Mouse (Mus musculus): Measurements from ENCODE around the gene Ankrd27.

DNA sequence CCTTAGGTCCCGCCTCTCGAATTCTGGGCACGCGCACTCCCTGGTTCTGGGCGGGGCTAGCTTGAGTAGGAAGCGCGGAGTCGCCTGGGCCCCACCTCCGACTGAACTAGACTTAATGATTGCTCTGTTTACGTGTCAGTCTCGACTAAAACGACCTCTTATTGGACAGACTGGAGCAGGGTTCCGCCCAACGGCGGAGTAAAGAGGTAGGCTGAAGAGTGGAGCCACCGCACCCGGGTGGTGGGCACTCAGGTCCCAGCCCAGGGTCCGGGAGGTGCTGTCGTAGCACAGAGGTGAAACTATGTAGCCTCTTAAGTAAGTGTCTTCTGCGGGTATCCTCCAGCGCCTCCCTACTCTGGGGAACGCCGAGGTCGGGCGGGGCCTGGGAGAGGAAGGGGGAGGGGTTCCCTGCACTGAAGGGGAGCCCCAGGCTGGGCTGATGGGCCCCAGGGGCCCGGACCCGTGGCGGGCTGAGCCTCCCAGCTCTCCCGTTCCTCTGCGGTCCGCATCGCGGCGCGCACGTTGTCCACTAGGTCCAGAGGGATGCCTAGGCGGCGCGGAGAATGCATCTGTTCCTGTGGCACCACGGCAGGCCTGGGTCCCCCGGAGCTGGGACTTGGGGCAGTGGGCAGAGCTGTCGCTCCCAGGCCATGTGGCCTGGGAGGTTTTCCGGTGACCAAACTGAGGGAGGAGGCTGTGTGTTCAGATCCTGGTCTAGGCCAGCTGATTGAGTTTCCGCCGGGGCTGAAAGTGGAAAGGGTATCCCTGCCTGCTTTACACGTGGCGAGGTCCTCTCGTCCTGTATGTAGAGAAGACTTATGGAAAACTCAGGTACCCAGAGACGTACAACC lies at the start of gene Ankrd27:
- TF ChIP-seq CTCF (IDR thresholded peaks at IDR 0.05; ENCODE audit: control insufficient read depth, insufficient read depth, insufficient replicate concordance, low read depth, low read length) (no peak), POLR2A (IDR thresholded peaks at IDR 0.05; ENCODE audit: control insufficient read depth, low read depth, low read length) (peak; percentile 71)

Measured in testis, adult 2 months (tissue).